Mouse (Mus musculus): Measurements from ENCODE around the gene Xpo5.
A peak's percentile ranks its signal among the peaks of the same experiment; 100 is the strongest.

The Xpo5 gene

DNA sequence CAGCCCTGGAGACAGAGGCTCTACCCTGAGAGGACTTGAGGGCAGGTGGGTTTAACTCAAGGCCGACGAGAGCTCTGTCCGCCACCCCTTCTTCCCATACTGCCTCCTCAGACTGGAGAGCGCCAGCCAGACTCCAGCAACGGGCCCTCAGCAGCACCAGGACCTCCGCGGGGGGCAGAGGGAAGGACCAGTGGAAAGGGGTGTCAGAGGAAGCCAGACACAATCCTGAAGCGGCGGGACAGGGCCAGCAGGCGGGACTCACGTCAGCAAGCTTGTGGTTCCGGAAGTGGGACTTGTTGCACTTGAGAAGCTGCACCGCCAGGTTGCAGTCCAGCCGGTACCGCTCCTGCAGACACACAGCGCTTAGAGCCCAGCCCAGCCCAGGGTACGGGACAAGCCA is 57.1 kb downstream of the Xpo5 start:
- DNase-seq (ENCODE audit: low spot score) = no peak

DNA sequence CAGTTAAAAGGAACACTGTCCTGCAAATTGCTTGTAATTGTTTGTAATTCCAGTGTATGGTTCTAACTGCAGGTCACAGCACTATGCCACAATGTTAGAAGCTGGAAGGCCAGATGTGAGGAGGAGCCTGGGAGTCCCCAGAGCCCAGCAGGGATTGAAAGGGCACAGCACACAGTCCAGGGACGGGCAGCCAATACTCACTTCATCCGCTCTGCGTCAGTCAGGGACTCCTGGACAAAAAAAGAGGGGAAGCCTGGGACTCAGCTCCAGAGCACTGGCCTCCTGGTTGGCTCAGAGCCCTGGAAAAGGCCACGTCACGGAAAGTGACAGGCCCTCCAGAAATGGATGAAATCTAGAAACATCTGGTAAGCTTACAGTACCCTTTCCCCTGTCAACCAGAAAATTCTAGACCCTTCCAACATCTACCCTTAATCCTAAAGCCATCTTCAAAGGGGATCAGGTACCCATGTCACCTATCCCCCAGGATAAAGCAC is 59.7 kb downstream of the Xpo5 start:
- no peak for DNase-seq (ENCODE audit: low spot score)

DNA sequence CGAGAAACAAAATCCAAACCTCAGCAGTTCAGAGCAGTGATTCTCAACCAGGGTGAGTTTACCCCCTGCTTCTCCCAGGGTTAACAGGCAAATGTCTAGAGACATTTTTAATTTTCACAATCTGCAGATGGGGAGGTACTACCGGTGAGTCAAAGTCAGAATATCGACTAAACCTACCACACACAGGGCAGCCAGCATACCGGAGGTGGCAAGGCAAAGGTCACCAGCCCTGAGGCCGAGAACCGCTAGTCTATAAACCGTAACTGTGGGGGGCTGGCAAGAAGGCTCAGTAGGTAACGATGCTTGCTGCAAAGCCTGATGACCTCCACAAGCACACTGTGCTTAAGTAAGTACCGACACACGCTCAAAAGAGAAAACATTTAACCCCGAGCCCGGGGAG is 62.9 kb downstream of the Xpo5 start:
- DNase-seq (ENCODE audit: low spot score) = no peak

DNA sequence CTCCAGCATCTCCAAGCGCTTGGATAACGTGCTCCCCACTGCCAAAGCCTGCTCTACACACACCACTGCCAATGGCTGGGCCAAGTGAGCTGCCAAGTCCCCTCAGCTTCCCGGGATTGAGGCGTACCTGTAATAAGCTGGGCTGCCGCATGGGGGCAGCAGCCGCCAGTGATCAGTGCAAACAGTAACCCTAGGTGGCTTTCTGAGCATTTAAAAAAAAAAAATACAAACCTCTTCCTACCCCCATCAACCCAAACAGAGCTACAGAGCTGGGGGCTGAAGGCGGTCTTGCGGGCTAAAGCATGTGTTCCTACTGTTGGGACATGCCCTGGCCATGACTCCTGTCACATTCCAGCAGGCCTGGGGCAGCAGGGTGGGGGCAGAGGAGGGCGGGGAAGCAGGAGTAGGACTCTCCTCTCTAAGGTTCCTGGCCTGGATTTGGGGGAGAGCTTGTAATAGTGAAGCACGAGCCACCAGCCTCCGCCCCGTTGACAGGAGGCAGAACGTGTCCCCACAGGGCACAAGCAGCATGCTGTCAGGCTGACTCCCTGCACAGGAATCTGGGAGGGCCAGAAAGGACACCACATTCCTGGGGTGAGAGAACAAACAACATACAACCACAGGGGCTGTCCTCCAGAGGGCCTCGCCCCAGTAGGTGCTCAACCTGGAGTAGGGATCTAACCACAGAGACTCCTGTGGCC is 63.5 kb downstream of the Xpo5 start:
- no peak for DNase-seq (ENCODE audit: low spot score)

DNA sequence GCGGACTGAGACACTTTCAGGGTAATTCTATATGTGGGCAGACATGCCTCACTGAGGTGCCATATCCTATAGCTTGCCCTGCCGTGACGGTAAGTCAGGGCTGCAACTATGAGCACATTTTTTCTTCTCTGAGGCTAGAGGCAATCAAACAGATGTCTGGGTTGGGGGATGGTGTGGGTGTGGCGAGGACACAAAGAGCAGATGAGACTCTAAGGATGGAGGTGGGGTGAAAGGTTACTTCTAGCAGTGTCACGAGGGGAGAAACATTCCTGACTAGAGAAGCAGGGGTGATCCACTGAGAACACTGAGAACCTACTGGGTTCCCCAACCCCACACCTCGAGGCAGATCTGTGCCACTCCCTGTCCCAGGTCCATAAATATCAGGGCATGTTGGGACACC is 64.4 kb downstream of the Xpo5 start:
- DNase-seq (ENCODE audit: low spot score) = no peak

DNA sequence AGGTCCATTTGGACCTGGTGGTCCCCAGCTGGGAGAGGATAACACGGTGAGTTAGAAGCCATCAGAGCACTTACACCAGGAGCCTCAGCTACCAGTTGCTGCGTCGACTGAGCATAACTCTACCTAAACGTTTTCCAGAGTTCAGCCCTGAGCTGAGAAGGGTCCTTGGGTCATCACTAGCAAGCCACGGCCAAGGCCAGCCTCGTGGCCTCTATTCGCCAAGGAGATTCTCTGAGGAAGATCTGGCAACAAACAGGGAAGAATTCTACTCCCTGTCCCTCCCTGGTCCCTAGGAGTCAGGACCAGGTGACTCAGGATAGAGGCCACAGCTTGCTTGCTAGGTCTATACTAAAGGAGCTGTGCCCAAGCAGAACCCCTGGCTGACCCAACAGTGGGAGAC is 64.9 kb downstream of the Xpo5 start:
- DNase-seq (ENCODE audit: low spot score) = no peak

DNA sequence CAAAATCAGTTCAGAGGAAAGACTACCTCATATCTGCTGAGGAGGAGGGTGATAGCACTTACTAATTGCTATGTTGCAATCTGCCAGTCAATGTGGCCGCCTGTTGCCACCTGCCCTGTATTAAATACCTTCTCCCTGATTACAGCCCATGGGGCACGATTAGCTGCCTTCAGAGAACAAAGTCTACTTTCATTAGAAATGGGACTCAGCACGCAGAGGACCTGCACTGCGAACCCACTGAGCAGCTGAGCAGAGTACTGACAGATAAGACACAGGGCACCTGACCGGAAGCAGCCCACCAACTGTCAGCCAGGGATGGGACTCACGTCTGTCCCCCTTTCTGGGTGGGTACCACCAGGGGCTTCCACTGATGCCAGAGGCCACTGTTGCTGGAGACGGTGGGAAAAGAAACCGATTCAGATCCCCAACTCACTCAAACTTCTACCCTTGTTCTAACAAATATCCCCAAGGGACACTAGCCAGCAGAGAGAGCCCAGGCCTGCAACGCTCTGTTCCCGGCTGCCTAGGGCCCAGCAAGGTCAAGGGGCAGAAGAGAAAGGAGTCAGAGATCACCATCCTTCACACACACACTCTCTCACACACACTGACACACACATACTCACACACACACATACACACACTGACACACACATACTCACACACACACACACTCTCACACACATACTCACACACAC is 65.6 kb downstream of the Xpo5 start:
- DNase-seq (ENCODE audit: low spot score) = no peak

DNA sequence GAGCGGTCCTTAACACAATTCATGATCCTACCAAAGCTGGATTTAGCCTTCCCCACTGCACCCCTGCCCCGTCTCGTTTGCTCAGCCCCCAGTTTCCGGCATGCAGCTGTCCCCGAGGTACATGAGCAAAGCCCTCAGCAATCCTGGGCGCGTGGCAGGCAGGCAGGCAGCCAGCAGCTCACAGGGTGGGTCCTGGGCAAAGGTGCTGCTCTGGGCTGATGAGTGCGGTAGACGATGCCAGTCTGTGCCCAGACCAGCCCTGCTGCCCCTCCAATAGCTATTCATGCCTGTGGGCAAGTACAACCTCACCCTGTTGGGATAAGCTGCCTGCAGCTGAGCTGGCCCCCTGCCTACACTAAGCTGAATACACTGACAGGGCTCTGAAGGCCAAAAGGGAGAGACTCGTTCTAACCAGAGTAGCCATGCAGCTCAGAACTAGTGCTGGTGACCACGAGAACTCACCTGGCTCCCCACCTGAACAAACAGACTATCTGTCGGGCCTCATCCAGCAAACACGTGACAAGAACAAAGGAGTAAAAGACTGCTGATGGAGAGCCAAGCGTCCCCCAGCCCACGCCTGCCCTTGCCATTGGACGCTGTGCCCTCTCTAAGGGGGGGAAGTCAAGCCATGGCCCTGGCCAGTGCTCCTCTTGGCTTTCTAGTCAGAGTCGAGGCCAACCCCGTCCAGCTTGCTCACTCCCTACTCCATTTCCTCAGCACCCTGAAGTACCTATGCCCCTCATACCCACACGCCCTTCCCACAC is 67.4 kb downstream of the Xpo5 start:
- no peak for DNase-seq (ENCODE audit: low spot score)

DNA sequence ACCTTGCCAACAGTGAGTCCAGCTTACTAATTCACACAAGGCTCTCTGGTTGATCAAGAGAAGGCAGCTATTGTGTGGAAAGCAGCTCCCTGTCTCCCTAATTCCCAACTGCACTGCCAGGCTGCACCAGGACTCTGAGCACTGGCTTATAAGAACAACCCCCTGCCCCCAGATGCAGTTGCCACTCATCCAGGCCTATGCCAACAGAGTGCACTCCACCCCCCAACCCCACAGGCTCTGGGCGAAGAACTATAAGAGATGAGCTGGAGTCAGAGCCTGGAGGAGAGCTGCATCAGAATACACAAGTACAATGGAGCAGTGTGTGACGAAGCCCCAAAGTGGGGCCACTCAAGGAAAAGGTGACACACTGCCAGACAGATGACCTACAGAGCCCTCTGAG is 69.5 kb downstream of the Xpo5 start:
- DNase-seq (ENCODE audit: low spot score) = no peak

DNA sequence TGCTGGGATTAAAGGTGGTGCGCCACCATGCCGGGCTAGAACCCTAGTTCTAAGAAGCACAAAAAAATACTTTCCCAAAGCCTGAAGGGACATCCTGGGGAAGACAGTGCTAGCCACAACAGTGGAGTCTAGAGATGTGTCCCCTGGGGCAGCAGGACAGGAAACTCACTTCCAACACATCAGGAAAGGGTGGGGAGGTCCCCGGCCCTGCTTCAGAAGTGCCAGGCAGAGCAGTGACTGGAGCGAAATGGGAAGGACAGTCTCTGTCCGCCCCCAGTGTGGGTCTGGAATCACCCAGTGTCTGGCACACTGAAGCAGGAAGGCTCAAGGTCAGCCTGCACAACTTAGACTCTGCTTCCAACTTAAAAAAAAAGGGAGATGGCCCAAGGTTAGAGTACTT is 70.1 kb downstream of the Xpo5 start:
- DNase-seq (ENCODE audit: low spot score) = no peak

DNA sequence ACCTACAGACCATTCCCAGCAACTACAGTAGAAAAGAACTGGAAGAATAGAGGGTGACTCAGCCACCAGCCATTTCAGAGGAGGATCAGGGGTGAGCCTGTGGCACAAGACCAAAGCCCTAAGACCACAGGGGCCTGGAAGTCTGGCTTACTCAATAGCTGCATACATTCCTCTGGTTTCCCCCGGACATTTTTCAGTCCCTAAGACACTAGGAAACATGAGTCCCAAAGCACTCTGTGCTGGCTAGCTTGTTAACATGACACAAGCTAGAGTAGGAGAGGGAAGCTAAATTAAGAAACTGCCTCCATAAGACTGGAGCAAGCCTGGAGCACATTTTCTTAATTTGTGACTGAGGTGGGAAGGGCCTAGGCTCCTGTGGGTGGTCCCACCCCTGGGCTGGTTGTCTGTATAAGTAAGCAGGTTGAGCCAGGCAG is 71.2 kb downstream of the Xpo5 start:
- no peak for DNase-seq (ENCODE audit: low spot score)

DNA sequence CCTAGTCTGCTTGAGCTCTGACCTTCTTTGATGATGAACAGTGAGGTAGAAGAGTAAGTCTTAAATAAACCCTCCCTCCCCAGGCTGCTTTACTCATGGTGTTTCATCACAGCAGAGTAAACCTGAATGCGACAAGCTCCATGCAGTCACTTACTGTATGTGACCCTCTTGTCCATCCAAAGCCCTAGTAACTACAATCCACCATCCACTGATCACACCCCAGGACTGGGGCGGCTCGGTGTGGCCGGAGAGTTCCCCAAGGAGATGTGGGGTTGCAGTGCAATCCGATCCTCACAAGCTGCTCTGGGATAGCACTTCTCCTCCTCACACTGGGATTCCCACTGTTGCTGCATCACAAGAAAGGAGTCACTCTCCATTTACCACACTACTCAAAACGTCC is 71.9 kb downstream of the Xpo5 start:
- DNase-seq (ENCODE audit: low spot score) = no peak

DNA sequence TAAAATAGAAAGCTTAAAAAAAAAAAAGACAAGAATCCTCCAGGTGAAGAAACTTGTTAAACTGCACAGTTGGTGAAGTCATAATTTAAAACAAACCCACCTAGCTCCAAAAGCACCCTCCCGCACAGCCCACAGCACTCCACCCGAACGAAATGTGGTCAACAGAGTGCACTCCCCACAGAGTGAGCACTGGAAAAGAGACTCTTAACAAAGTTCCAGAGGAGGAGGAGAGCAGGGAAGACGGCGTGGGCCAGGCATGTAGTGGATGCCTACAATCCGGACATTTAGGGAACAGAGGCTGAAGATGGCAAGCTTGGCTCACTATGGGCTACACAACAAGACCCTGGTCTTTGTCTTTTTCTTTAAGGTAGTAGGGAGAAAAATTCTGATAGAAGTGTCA is 72.5 kb downstream of the Xpo5 start:
- DNase-seq (ENCODE audit: low spot score) = no peak

DNA sequence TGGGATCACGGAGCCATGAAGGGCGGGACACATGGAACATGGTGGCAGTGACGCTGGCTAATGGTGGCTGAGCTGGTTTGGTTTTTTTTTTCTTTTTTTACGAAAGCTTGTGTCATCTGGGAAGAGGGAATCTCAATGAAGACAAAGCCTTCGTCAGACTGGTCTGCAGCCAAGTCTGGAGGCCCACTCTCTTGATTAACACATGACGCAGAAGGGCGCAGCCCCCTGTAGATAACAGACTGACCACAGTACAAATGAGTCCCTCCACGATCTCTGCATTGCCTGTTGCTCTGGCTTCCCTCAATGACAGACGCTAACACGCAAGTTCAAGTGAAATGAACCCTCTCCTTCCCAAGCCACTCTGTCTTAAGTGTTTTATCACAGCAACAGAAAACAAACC is 72.9 kb downstream of the Xpo5 start:
- no peak for DNase-seq (ENCODE audit: low spot score)

DNA sequence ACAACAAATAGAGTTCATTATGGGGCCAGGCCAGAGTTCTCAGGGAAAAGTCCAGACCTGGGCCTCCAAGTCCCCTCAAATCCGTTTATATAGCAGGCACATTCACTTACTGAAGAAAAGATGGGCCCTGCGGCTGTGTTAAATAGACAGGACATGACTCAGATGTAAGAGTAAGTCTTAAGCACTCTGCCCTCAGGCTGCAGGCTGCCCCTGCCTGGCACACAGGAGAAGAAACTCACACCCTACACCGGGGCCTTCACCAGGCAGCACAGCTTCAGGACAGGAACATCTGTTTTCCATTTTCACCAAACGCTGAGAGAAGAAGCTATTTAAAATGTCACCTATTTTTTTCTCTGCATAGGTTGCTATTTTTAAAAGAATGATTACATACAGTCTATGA is 75.0 kb downstream of the Xpo5 start:
- no peak for DNase-seq (ENCODE audit: low spot score)

DNA sequence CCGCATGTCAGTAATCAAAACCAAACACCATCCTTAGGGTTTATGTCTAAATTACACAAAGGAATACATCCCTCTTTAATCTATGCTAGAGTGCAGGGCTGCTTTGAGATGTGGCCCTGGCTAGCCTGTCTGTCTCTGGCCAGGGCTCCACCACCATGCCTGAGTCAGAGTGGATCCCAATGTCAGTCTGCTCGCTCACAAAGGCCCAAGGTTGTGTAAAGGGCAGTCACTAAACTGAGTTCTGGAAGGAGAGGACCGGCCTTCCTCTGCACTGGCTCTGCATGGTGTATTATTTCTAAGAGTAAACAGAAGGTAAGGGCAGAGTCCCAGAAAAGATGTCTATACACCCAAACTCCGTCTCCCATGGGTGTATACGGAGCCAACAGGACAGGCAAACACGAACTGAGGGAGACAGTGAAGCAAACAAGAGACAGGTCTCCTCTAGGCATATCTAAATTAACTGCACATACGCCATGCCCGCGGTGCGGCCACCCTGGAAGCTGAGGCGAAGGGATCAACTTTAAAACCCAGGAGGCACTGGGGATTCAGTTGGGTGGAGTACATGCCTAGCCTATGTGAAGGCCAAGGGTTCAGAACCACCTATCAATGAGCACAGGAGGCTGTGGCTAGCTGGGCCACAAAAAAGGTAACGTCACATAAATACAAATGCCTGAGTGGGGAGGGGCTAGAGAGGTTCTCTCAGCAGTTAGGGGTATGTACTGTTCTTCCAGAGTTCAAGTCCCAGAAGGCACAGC is 75.6 kb downstream of the Xpo5 start:
- DNase-seq (ENCODE audit: low spot score) = no peak

DNA sequence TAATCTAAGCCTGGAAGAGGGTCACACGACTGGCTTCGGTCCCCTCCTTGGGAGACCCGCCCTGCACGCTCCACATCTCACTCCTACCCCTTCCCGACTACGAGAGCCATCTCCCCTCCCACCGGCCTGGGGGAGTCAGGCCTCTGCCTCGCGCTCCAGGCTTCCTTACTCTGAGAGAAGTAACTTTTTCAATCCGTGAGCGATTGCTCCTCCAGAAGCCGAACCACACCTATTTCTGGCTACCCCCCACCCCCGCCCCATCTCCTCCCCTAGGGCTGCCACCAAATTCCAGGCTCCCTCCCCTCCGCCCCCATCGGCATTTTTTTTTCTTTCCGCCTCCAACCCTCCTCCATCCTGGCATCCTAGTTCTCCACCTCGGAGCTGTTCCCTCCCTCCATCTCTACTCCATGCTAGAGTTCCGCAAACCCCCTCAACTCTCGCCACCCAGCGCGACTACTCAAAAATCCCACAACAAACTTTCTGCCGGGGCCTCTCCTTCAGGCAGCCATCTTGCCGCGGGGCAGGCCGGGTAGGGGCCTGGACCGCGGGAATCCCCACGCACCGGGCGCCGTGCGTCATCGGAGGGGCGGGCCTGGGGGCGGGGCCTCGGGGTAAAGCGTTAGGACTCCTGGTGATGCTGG is 80.0 kb downstream of the Xpo5 start, which contains the start of gene Tjap1:
Tjap1 (minus strand) TSS at position 544 of the 641 bp plus-strand sequence.
- peak; percentile 79 for DNase-seq (ENCODE audit: low spot score)

DNA sequence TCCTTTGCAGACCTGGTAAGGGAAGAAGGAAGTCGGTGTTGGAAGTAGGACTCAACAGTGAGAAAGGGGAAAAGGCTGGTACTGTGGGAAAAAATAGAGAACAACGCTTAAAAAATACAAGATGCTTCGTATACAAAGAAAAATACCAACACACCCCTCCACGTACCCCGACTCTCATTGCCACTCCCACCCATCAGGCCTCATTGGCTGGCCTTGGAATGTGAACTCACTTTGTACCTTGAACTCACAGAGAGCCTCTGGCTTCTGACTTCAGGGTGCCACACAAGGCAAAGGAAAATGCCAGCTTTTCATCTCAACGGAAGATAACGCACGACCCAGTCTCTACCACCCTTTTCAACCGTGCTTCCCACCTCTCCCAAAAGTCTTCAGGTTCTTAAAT is 80.6 kb downstream of the Xpo5 start:
- DNase-seq (ENCODE audit: low spot score) = no peak

DNA sequence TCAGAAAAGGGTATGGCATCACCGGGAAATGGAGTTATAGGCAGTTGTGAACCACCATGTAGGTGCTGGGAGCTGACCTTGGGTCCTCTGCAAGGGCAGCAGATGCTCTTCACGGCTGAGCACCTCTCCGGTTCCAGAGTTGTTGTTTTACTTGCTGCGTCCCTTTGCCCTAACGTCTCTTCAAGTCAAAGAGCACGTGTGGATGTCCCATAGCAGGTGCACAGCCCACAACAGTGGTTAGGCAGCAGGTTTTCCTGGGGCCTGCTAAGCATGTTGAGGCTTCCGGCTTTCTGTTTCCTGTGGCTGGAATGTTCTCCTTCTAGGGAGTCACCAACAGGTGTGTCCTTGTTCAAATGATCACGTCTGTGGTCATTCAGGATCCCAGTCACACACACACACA is 81.3 kb downstream of the Xpo5 start:
- DNase-seq (ENCODE audit: low spot score) = no peak

DNA sequence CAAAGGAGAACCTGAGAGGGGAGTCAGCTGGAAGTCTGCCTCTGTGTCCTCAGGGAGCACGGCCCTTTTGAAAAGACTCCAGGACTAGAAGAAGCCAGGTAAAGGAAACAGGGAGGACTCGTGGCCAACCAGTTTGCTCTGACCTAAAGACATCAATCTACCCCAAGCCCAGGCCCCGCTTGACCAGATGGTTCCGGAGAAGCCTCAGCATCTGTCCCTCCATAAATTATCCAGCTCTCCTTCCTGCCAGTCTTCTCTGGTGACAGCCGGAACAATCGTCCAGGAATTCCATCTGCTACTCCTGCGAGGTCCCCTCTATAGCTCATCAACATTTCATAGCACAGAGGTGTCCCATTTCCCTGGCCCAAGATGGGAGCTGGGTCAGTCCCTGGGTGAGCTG is 82.1 kb downstream of the Xpo5 start:
- DNase-seq (ENCODE audit: low spot score) = no peak

DNA sequence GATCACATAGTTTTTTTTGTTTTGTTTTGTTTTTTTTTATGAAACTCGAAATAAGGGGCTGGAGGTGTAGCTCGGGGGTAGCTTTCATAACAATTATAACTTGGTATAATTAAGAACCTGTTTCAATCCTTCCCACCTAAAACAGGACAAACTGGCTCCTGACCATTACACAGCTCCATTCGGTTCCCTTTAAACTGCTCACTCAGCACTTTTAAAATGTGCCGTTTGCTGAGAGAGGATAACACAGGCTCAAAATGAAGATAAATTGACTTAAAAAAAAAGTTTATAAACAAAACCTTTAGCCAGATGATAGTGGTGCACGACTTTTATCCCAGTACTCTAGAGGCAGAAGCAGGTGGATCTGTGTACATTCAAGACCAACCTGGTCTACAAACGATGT is 82.8 kb downstream of the Xpo5 start:
- DNase-seq (ENCODE audit: low spot score) = no peak

DNA sequence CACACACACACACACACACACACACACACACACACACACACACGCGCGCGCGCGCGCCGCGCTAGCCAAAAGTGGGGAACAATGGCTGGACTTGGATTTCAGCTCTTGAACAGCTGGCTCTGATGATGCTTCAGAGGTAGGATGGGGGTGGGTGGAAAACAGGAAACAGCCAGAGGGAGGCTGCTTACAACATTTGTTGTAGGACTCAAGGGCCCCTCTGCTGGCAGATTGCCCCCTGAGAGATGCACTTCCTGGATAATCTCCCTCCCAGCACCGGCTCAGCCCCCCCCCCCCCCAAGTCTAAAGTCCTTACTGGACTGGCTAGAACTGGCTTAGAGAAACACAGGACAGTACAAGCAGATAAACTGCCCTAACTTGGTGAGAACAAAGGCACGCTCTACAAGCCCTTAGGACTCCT is 85.1 kb downstream of the Xpo5 start:
- DNase-seq (ENCODE audit: low spot score) = no peak

All from ovary, adult 18-20 months (tissue).